9 mouse cellular contexts compared by ENCODE assay signal in the genomic region with DNA sequence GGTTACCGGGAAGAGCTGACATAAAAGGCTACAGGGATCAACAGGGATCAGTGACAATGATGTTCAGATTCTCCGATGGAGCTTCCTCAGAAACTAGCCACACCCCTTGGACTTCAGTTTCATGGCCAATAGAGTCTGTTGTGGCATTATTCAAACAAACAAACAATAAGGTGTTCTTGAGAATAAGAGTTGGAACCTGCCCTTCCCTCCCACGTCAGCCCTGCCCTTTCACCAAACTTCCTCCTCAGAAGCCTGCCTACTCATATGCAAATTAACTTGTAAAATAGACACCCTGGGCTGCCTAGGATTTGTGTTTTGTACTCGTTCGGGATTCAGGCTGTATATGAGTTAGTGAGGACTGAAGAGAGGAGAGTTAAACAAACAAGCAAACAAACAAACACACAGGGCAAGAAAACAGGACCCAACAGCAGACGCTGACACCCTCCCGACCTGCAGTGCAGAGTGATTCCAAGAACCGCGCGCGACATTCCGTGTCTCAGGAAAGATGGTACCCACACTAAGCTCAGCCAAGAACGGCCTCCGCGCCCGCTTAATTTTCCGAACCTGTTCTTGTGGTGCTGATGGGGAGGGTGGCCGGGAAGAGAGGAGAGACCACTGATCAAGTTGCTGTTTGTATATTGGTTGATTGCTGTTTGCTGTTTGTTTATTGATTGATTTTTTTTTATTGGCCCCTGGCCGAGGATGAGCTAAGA.
DNase-seq lines count a peak whose midpoint lies in the region; ATAC-seq lines count a peak whose summit lies in the region.
"Had no signal": no experiment of that assay in that cellular context is flagged by ENCODE, and none has a peak within 500 bp of the region (broad histone marks: within the 10 kb centered on the region; RNA-seq: fewer than 3 reads in every experiment).

No protein-coding gene starts in this region.

- H3K27me3 ChIP-seq in neural tube, embryonic 11.5 days (ENCODE audit: control insufficient read depth, insufficient read depth, low read length) = no peaks in the 10 kb centered on the region
- H3K27me3 ChIP-seq in embryonic facial prominence, embryonic 13.5 days = peaks cover 18% of the 10 kb centered on the region
- no peaks in the 10 kb centered on the region for H3K27me3 ChIP-seq in intestine, embryonic 16.5 days (replicated peaks; ENCODE audit: control insufficient read depth, insufficient read depth, low read length)
- H3K27me3 ChIP-seq in stomach, embryonic 15.5 days (replicated peaks) = no peaks in the 10 kb centered on the region

- no peak overlapping the region for H3K9ac ChIP-seq in neural tube, embryonic 11.5 days (ENCODE audit: low read length)
- H3K9ac ChIP-seq in embryonic facial prominence, embryonic 13.5 days = no peak overlapping the region
- H3K9ac ChIP-seq in intestine, embryonic 16.5 days (ENCODE audit: low read depth, low read length) = 0 out of 2 replicates have a peak overlapping the region, but pooled peaks have one; percentile 19
- H3K9ac ChIP-seq in stomach, embryonic 15.5 days = no peak overlapping the region
- H3K9ac ChIP-seq: liver, embryonic 14.5 days had no signal

- no peak for ATAC-seq in neural tube, embryonic 11.5 days (ENCODE audit: insufficient read depth, low FRiP score, low TSS enrichment)
- ATAC-seq in embryonic facial prominence, embryonic 13.5 days (ENCODE audit: insufficient number of reproducible peaks, insufficient read depth, low FRiP score, low TSS enrichment, low read depth) = no peak
- ATAC-seq in intestine, embryonic 16.5 days = peak; percentile 45
- no peak for ATAC-seq in stomach, embryonic 15.5 days (ENCODE audit: insufficient read depth, low FRiP score, low read depth)

- H3K9me3 ChIP-seq in neural tube, embryonic 11.5 days (ENCODE audit: control insufficient read depth, low read length) = no peaks in the 10 kb centered on the region
- no peaks in the 10 kb centered on the region for H3K9me3 ChIP-seq in embryonic facial prominence, embryonic 13.5 days
- H3K9me3 ChIP-seq in intestine, embryonic 16.5 days (ENCODE audit: control insufficient read depth, low read length) = no peaks in the 10 kb centered on the region
- no peaks in the 10 kb centered on the region for H3K9me3 ChIP-seq in stomach, embryonic 15.5 days

- peaks cover 6% of the 10 kb centered on the region; the same call in 1 of the 2 replicates for H3K4me1 ChIP-seq in neural tube, embryonic 11.5 days (ENCODE audit: control insufficient read depth, insufficient read depth, low read length)
- peaks cover 28% of the 10 kb centered on the region for H3K4me1 ChIP-seq in embryonic facial prominence, embryonic 13.5 days
- H3K4me1 ChIP-seq in intestine, embryonic 16.5 days (ENCODE audit: control insufficient read depth, insufficient read depth, low read length) = peaks cover 23% of the 10 kb centered on the region
- peaks cover 14% of the 10 kb centered on the region; the same call in 1 of the 2 replicates for H3K4me1 ChIP-seq in stomach, embryonic 15.5 days

- 5% methylated on average over 19 of the region's 19 CpGs for WGBS in neural tube, embryonic 11.5 days
- 7% methylated on average over 19 of the region's 19 CpGs for WGBS in embryonic facial prominence, embryonic 13.5 days
- 19% methylated on average over 19 of the region's 19 CpGs for WGBS in intestine, embryonic 16.5 days
- 20% methylated on average over 19 of the region's 19 CpGs for WGBS in stomach, embryonic 15.5 days

- H3K27ac ChIP-seq in neural tube, embryonic 11.5 days (ENCODE audit: low read depth, low read length) = no peak overlapping the region
- H3K27ac ChIP-seq in embryonic facial prominence, embryonic 13.5 days = peak overlapping the region; percentile 68; the same call in 1 of the 2 replicates
- H3K27ac ChIP-seq in intestine, embryonic 16.5 days (ENCODE audit: low read length) = peak overlapping the region; percentile 63
- peak overlapping the region; percentile 46; the same call in 1 of the 2 replicates for H3K27ac ChIP-seq in stomach, embryonic 15.5 days
- H3K27ac ChIP-seq: liver, embryonic 14.5 days had no signal

- H3K4me2 ChIP-seq in neural tube, embryonic 11.5 days (ENCODE audit: low read depth) = peak overlapping the region; percentile 24
- H3K4me2 ChIP-seq in embryonic facial prominence, embryonic 13.5 days = peak overlapping the region; percentile 17
- peak overlapping the region; percentile 45 for H3K4me2 ChIP-seq in intestine, embryonic 16.5 days (ENCODE audit: low read depth, low read length)
- peak overlapping the region; percentile 35 for H3K4me2 ChIP-seq in stomach, embryonic 15.5 days

- DNase-seq in neural tube, embryonic 11.5 days (ENCODE audit: low spot score) = no peak
- DNase-seq in neural tube, embryonic 10.5 days (ENCODE audit: extremely low spot score, low spot score) = no peak
- DNase-seq in left cerebral cortex, adult 18-20 months (ENCODE audit: low spot score in 2 of 2) = no peak
- DNase-seq in layer of hippocampus, adult 9-10 months (ENCODE audit: low spot score) = no peak
- DNase-seq in layer of hippocampus, adult 9-11 months = no peak

- no peaks in the 10 kb centered on the region for H3K36me3 ChIP-seq in neural tube, embryonic 11.5 days (ENCODE audit: control insufficient read depth, insufficient read depth, low read length)
- no peaks in the 10 kb centered on the region for H3K36me3 ChIP-seq in embryonic facial prominence, embryonic 13.5 days
- no peaks in the 10 kb centered on the region for H3K36me3 ChIP-seq in intestine, embryonic 16.5 days (ENCODE audit: control insufficient read depth, insufficient read depth, low read length)
- no peaks in the 10 kb centered on the region for H3K36me3 ChIP-seq in stomach, embryonic 15.5 days

- no peak overlapping the region for H3K4me3 ChIP-seq in neural tube, embryonic 11.5 days (ENCODE audit: low read depth, low read length)
- H3K4me3 ChIP-seq in embryonic facial prominence, embryonic 13.5 days = no peak overlapping the region
- H3K4me3 ChIP-seq in intestine, embryonic 16.5 days (ENCODE audit: low read length) = peak overlapping the region; percentile 18; the same call in 1 of the 2 replicates
- 0 out of 2 replicates have a peak overlapping the region, but pooled peaks have one; percentile 0 for H3K4me3 ChIP-seq in stomach, embryonic 15.5 days (replicated peaks)

Comparison
In these comparisons a context has a peak if more than half of its experiments do, and no peak if none do; other contexts are left out.
1. H3K4me3 ChIP-seq: peak in intestine, embryonic 16.5 days (single experiment) and stomach, embryonic 15.5 days (single experiment); none in neural tube, embryonic 11.5 days (single experiment) and embryonic facial prominence, embryonic 13.5 days (single experiment).
2. Peak in every context shown above with its lines, with median percentiles within 50 percentile points of each other: H3K4me2 ChIP-seq.